Mouse (Mus musculus): ENCODE data around the gene Pkm. TPM values are rescaled to one million over a fixed set of nuclear protein-coding genes. Genes with fewer than 3 reads are reported as not detected.

The Pkm gene
- 1,832 and 1,839 TPM in 2 replicates for polyA plus RNA-seq (2016; fragmentation: Nextera tagmentation; extraction: Ambion mirVana)

GRCm38 (mm10) chr9:59655958-59656634, at the start of gene Pkm:
TSS of gene Pkm (plus strand) at chr9:59656368.
- H3K9ac ChIP-seq, result peak within 1 kb of the TSS; percentile 94
- H3K4me3 ChIP-seq, result peak within 1 kb of the TSS; percentile 89
- WGBS, result under 1% methylated on average over 46 of the region's 46 CpGs
- H3K27me3 ChIP-seq (replicated peaks), result no peaks in the 10 kb centered on the region
- ATAC-seq (ENCODE audit: insufficient number of reproducible peaks, low FRiP score), result peak; percentile 94
- peak within 1 kb of the TSS; percentile 82 for H3K4me2 ChIP-seq
- peaks cover 28% of the 10 kb centered on the region for H3K4me1 ChIP-seq (replicated peaks)
- no peaks in the 10 kb centered on the region for H3K9me3 ChIP-seq (replicated peaks)
- peaks cover 15% of the 10 kb centered on the region for H3K36me3 ChIP-seq
- peak within 1 kb of the TSS; percentile 99 for H3K27ac ChIP-seq (ENCODE audit: poor library complexity, severe bottlenecking)

- ATAC-seq (ENCODE audit: insufficient number of reproducible peaks, low FRiP score), result no peak
- WGBS, result 87% methylated on average over 2 of the region's 2 CpGs
- Histone ChIP-seq H3K27ac (ENCODE audit: poor library complexity, severe bottlenecking) (no peak overlapping the region), H3K4me3 (no peak overlapping the region), H3K9ac (no peak overlapping the region), H3K9me3 (replicated peaks) (no peaks in the 10 kb centered on the region), H3K4me1 (replicated peaks) (no peaks in the 10 kb centered on the region), H3K27me3 (replicated peaks) (peaks cover 3% of the 10 kb centered on the region; the same call in 1 of the 2 replicates), H3K4me2 (no peak overlapping the region), H3K36me3 (no peaks in the 10 kb centered on the region)
These were observed 45.2 kb upstream of the Pkm start for GRCm38 (mm10) chr9:59610950-59611349.

GRCm38 (mm10) chr9:59615797-59616196, 40.4 kb upstream of the Pkm start:
- Histone ChIP-seq H3K4me1 (replicated peaks) (peaks cover 10% of the 10 kb centered on the region; the same call in 1 of the 2 replicates), H3K9ac (no peak overlapping the region), H3K27me3 (replicated peaks) (no peaks in the 10 kb centered on the region; the same call in 1 of the 2 replicates), H3K36me3 (no peaks in the 10 kb centered on the region), H3K4me2 (no peak overlapping the region), H3K9me3 (replicated peaks) (no peaks in the 10 kb centered on the region), H3K27ac (ENCODE audit: poor library complexity, severe bottlenecking) (no peak overlapping the region), H3K4me3 (no peak overlapping the region)
- no peak for ATAC-seq (ENCODE audit: insufficient number of reproducible peaks, low FRiP score)
- WGBS, result 96% methylated on average over 2 of the region's 2 CpGs

GRCm38 (mm10) chr9:59616622-59617306, 39.4 kb upstream of the Pkm start, which contains the start of gene Parp6:
TSS of gene Parp6 (plus strand) at chr9:59617284.
- peak within 1 kb of the TSS; percentile 95 for H3K4me3 ChIP-seq
- H3K9me3 ChIP-seq (replicated peaks), result no peaks in the 10 kb centered on the region
- H3K36me3 ChIP-seq, result no peaks in the 10 kb centered on the region
- H3K27me3 ChIP-seq (replicated peaks), result no peaks in the 10 kb centered on the region
- H3K27ac ChIP-seq (ENCODE audit: poor library complexity, severe bottlenecking), result peak within 1 kb of the TSS; percentile 96
- peak within 1 kb of the TSS; percentile 78 for H3K4me2 ChIP-seq
- WGBS, result 1% methylated on average over 36 of the region's 36 CpGs
- H3K4me1 ChIP-seq (replicated peaks), result peaks cover 10% of the 10 kb centered on the region; the same call in 1 of the 2 replicates
- peak; percentile 100 for ATAC-seq (ENCODE audit: insufficient number of reproducible peaks, low FRiP score)
- peak within 1 kb of the TSS; percentile 94 for H3K9ac ChIP-seq

GRCm38 (mm10) chr9:59617307-59617973, 38.7 kb upstream of the Pkm start:
- H3K27me3 ChIP-seq (replicated peaks), result no peaks in the 10 kb centered on the region
- H3K27ac ChIP-seq (ENCODE audit: poor library complexity, severe bottlenecking), result peak overlapping the region; percentile 96
- peak overlapping the region; percentile 78 for H3K4me2 ChIP-seq
- ATAC-seq (ENCODE audit: insufficient number of reproducible peaks, low FRiP score), result no peak; the same call in 1 of the 2 replicates
- no peaks in the 10 kb centered on the region for H3K9me3 ChIP-seq (replicated peaks)
- WGBS, result under 1% methylated on average over 58 of the region's 58 CpGs
- peak overlapping the region; percentile 95 for H3K4me3 ChIP-seq
- H3K4me1 ChIP-seq (replicated peaks), result peaks cover 10% of the 10 kb centered on the region; the same call in 1 of the 2 replicates
- peak overlapping the region; percentile 94 for H3K9ac ChIP-seq
- H3K36me3 ChIP-seq, result peaks cover 3% of the 10 kb centered on the region; the same call in 1 of the 2 replicates

GRCm38 (mm10) chr9:59638372-59638771, 17.8 kb upstream of the Pkm start:
- Histone ChIP-seq H3K36me3 (peaks cover 70% of the 10 kb centered on the region), H3K9me3 (replicated peaks) (no peaks in the 10 kb centered on the region), H3K4me2 (no peak overlapping the region), H3K4me3 (no peak overlapping the region), H3K27ac (ENCODE audit: poor library complexity, severe bottlenecking) (no peak overlapping the region), H3K27me3 (replicated peaks) (no peaks in the 10 kb centered on the region), H3K4me1 (replicated peaks) (no peaks in the 10 kb centered on the region), H3K9ac (no peak overlapping the region)
- no peak for ATAC-seq (ENCODE audit: insufficient number of reproducible peaks, low FRiP score)
- 74% methylated on average over 1 of the region's 1 CpGs for WGBS

GRCm38 (mm10) chr9:59639936-59640335, 16.2 kb upstream of the Pkm start:
- H3K4me2 ChIP-seq, result no peak overlapping the region
- 89% methylated on average over 4 of the region's 4 CpGs for WGBS
- no peaks in the 10 kb centered on the region for H3K4me1 ChIP-seq (replicated peaks)
- no peak for ATAC-seq (ENCODE audit: insufficient number of reproducible peaks, low FRiP score)
- no peak overlapping the region for H3K4me3 ChIP-seq
- no peaks in the 10 kb centered on the region for H3K9me3 ChIP-seq (replicated peaks)
- no peak overlapping the region for H3K9ac ChIP-seq
- peaks cover 64% of the 10 kb centered on the region for H3K36me3 ChIP-seq
- no peaks in the 10 kb centered on the region for H3K27me3 ChIP-seq (replicated peaks)
- H3K27ac ChIP-seq (ENCODE audit: poor library complexity, severe bottlenecking), result no peak overlapping the region

- WGBS, result 78% methylated on average over 2 of the region's 2 CpGs
- H3K27ac ChIP-seq (ENCODE audit: poor library complexity, severe bottlenecking), result no peak overlapping the region
- no peaks in the 10 kb centered on the region for H3K9me3 ChIP-seq (replicated peaks)
- H3K4me1 ChIP-seq (replicated peaks), result no peaks in the 10 kb centered on the region
- H3K4me3 ChIP-seq, result no peak overlapping the region
- no peak overlapping the region for H3K4me2 ChIP-seq
- H3K36me3 ChIP-seq, result peaks cover 59% of the 10 kb centered on the region
- ATAC-seq (ENCODE audit: insufficient number of reproducible peaks, low FRiP score), result no peak
- H3K9ac ChIP-seq, result no peak overlapping the region
- H3K27me3 ChIP-seq (replicated peaks), result no peaks in the 10 kb centered on the region
These were observed 14.8 kb upstream of the Pkm start for GRCm38 (mm10) chr9:59641320-59641719.

GRCm38 (mm10) chr9:59649911-59650310, 6.3 kb upstream of the Pkm start:
- Histone ChIP-seq H3K4me2 (no peak overlapping the region), H3K9ac (no peak overlapping the region), H3K36me3 (peaks cover 42% of the 10 kb centered on the region), H3K9me3 (replicated peaks) (no peaks in the 10 kb centered on the region), H3K27ac (ENCODE audit: poor library complexity, severe bottlenecking) (no peak overlapping the region), H3K4me1 (replicated peaks) (no peaks in the 10 kb centered on the region), H3K4me3 (no peak overlapping the region), H3K27me3 (replicated peaks) (no peaks in the 10 kb centered on the region)
- ATAC-seq (ENCODE audit: insufficient number of reproducible peaks, low FRiP score), result no peak
- WGBS, result 95% methylated on average over 4 of the region's 4 CpGs

GRCm38 (mm10) chr9:59653371-59653770, 2.8 kb upstream of the Pkm start:
- no peak for ATAC-seq (ENCODE audit: insufficient number of reproducible peaks, low FRiP score)

GRCm38 (mm10) chr9:59654450-59654983, 1.7 kb upstream of the Pkm start:
- Histone ChIP-seq H3K4me3 (no peak overlapping the region), H3K27me3 (replicated peaks) (no peaks in the 10 kb centered on the region), H3K36me3 (peaks cover 19% of the 10 kb centered on the region), H3K9me3 (replicated peaks) (no peaks in the 10 kb centered on the region), H3K27ac (ENCODE audit: poor library complexity, severe bottlenecking) (no peak overlapping the region), H3K4me1 (replicated peaks) (peaks cover 12% of the 10 kb centered on the region), H3K4me2 (no peak overlapping the region), H3K9ac (no peak overlapping the region)
- ATAC-seq (ENCODE audit: insufficient number of reproducible peaks, low FRiP score), result no peak
- 77% methylated on average over 2 of the region's 2 CpGs for WGBS

More at GRCm38 (mm10) chr9:59653371-59653770, 2.8 kb upstream of the Pkm start:
- Histone ChIP-seq H3K4me2 (no peak overlapping the region), H3K9ac (no peak overlapping the region), H3K4me3 (no peak overlapping the region), H3K9me3 (replicated peaks) (no peaks in the 10 kb centered on the region), H3K27me3 (replicated peaks) (no peaks in the 10 kb centered on the region), H3K4me1 (replicated peaks) (peaks cover 3% of the 10 kb centered on the region; the same call in 1 of the 2 replicates), H3K27ac (ENCODE audit: poor library complexity, severe bottlenecking) (no peak overlapping the region), H3K36me3 (peaks cover 30% of the 10 kb centered on the region)
- WGBS, result 24% methylated on average over 3 of the region's 3 CpGs
